Mouse (Mus musculus) cerebellum, postnatal 25 days (tissue): ENCODE results near the gene Gm44805.

Source experiments
- DNase-seq, 2 experiments: peaks; one replicate each; pipeline ENCODE4 v3.0.0; 2021; ENCODE audit warnings: mixed read lengths in 2 of 2

Gene Gm44805

DNA sequence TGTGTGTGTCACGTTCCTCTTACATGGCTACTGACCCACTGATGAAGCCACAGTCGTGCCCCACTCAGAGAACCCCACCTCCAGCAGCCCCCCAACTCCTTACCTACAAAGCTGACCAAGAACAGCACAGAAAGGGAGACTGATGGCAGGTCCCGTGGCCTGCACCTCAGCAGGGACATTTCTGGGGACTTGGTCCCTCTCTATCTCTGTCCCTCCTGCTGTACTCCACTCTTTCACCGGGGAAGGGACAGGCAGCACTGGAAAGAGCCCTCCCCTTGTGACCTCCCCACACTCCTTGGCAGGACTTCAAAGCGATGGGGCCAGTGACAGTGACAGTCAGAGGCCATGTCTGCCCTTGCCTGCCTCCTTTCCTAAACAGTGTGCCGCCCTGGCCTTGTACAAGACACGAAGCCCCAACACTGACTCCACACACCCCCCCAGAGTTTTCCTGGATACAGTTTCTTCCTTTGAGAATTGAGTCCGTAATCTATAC lies at the start of gene Gm44805, which contains the start of gene Apoc4:
TSS of gene Gm44805 (minus strand) at position 222 of the 493 bp plus-strand sequence.
TSS of gene Apoc4 (minus strand) at position 278 of the 493 bp plus-strand sequence.
- no peak for DNase-seq

DNA sequence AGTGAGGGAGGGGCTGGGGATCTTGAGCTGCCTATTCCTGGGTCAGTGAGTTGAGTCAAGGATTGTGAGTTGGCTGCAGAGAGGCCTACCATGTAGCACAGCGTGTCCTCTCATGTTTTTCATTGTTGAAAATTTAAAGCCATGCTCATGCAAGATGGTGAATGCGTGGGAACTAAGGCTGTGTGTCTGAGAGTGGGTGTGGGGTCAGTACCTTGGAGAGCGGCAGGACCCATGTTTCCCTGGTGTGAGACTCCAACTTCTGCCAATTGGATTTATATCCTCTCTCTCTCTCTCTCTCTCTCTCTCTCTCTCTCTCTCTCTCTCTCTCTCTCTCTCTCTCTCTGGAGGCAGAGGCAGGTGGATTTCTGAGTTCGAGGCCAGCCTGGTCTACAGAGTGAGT lies 45.3 kb upstream of the Gm44805 start:
- no peak for DNase-seq

DNA sequence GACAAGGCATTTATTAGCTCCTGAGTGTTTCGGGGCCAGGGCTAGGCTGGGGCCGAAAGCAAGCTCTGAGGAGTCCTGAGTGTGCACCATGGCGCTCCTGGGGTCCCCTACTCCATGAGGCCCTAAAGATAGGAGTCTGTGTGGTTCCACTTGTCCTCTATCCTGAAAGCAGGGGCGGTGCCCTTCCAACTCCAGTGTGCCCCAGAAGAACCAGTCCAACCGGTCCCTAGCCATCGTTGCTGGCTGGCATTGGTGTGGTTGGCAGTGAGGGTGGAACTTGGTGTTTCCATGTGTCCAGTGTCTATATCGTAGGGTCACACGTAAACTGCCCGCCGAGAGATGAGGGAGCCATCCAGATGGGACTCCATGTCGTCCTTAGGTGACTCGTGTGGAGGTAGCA lies 42.9 kb upstream of the Gm44805 start:
- no peak for DNase-seq

DNA sequence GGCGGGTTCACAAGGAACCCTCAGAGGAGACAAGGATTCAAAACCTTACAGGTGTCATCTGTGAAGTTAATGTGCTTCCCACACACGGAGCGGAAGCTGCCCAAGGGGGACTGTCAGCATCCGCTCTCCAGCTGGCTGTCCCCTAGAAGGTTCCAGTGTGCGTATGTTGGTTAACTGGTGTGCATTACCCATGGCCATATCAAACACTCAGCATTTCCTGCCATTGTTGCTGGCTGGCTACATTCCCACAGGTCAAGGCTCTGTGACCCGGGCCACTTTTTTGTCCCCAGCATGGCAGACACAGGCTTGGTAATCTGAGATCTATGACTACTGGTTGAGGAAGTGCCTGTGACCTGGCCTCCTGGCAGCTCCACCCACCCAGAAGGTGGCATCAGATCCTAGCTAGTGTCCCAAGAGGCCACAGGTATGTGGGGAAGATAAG lies 41.6 kb upstream of the Gm44805 start:
- no peak for DNase-seq

DNA sequence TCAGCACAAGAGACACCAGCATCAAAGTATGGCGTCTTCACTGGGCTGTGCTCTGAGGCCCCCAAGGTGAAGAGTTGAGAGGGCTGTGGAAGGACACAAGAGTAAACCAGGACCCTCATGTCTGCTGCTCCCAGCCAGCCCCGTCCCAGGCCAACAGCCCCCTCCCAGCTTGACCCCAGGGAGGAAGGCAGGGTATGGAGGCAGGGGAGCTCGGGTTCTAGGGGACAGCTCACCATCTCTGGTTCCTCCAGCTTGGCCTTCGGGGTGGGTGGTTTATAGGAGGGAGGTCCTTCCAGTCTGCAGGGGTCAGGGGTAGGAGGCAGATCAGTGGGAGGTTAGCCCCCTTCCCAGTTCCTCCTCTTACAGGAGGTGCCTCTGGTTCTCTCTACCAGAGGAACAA lies 38.0 kb upstream of the Gm44805 start:
- DNase-seq, result no peak

DNA sequence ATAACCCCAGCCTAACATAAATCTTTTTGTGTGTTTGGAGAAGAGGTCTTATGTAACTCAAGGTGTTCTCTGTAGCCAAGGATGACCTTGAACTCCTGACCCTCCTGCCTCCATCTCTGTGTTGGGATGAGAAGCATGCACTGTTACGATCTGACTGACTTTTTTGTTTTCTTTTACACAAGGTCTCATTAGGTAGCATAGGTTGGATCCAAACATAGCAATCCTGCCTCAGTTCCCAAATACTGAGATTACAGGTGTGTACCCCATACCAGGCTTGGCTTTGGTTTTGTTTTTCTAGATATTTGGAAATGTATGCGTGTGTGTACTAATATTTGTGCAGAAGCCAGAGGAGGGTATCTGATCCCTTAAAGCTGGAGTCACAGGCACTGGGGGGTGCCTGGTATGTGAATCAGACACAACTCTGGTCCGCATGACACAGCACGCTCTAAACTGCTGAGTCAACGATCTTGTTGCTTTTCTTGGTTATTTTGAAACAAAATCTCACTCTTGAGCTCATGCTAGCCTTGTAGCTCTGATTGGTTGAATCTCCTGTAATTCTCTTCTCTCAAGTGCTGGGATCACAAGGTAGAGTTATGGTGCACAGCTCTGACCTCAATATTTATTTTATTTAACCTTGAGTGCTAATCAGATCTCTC lies 37.2 kb upstream of the Gm44805 start:
- no peak for DNase-seq

DNA sequence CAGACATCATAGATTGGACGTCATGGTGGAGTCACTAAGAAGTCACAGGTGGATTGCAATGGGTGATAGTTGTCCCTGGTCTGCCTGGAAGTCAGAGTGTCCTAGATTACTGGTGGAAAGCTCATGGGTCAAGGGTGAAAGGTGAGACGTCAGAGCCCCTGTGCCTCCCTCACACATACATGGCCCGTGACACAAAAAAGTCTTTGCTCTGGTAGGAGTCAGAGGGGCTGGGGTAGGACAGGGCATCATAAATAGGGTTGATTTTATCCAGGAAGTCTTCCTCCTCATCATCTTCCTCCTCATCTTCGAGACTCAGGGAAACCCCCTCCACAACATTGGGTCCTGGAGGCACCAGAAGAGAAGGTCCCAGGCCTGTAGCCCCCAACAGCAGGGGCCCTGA lies 36.1 kb upstream of the Gm44805 start:
- no peak for DNase-seq

DNA sequence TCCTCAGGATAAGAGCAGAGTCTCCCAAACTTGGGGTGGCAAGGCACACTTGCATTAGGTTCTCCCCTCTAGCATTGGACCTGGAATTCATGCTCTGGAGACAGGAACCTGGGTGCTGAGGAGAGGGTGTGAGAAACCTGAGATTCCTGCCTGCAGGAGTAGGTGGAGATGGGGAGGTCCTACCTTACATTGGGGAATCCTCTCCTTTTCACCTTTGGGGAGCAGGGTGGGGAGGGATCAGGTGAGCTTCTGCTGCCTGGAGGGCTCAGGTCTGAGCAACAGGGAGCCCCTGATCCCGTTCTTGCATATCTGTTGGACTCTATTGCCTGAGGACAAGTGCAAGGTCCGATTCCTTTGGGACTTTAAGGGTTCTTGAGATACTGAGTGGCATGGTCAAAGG lies 35.6 kb upstream of the Gm44805 start:
- no peak for DNase-seq

DNA sequence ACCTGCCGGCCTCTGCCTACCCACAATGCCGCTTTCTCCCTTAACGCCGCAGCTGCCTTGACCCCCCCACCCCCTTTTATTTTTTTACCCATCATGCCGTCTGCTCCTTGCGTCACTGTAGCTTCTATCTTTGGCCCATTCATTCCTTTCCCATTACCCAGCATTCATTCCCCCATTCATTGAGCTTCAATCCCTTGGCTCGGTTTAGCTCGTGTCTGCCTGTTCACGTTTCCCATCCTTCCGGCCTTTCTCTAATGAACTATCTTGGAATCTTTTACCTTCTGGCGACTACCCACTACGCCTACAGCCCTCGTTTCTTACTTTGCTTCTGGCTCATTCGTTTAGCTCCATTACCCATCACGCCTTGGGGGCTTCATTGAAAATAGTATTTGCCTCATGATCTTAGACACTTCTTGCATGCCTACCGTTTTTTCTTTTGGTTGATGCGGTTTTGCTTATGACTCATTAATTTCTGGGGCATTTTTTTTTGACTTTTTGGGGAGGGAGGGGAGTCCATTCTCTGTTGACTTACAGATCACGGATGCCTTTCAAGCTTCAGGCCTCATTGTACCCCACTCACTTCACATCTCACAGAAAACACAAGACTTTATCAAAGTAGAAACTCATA lies 34.9 kb upstream of the Gm44805 start:
- no peak for DNase-seq

DNA sequence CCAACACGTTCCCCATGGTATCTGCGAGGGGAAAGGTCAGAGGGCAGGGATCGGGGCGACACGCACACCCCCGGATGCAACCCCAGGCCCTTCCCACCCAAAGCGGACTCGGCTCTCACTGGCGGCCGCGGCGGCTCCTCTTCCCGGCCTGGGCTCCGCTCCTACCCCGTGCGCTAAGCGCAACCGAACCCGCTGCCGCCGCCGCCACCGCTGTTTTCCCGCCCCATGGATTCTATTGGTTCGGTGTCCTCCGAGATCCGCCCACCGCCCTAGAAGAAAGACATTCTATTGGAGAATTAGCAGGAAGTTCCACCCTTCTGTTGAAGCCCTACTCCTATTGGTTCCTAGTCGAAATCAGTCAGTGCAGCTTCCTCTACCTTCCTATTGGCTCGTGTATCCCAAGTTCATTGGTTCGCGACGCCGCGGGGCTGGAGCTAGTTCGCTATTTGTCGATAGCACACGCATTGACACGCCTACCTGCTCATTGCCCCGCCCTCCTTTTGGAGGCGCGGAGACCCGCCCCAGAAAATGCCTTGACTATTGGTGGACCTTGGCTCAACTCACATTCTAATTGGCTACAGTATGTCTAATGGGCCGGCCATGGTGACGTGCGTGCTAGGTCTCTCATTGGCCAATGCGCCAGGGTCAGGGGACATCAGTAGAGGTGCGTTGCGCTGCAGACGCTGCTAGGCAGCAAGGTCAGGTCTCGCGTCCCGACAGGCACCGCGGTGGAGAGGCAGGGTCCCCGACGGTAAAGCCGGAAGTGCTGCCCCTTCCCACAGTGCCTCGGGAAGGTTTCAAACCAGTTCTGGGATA lies 34.2 kb upstream of the Gm44805 start, which contains the start of gene Tomm40:
TSS of gene Tomm40 (minus strand) at position 200 of the 816 bp plus-strand sequence.
- peak; percentile 97 to 99 for DNase-seq

DNA sequence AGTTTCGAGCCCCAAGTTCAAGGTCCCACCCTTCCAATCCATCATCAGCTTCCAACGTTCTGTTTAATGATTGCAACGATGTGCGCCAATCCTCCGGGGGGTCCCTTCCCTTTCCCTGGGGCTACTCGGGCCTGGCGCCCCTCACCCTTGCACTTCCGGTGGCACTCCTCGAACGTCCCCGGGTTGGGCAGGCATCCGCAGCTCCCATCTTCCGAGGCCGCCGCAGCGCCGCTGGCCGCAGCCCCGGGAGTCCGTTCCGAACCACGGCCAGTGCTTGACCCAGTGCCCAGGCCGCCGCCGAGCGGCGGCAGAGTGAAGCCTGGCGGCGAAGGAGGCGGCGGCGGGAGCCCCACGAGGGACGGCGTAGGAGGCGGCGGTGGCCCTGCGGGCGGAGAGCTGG lies 33.6 kb upstream of the Gm44805 start:
- no peak for DNase-seq

DNA sequence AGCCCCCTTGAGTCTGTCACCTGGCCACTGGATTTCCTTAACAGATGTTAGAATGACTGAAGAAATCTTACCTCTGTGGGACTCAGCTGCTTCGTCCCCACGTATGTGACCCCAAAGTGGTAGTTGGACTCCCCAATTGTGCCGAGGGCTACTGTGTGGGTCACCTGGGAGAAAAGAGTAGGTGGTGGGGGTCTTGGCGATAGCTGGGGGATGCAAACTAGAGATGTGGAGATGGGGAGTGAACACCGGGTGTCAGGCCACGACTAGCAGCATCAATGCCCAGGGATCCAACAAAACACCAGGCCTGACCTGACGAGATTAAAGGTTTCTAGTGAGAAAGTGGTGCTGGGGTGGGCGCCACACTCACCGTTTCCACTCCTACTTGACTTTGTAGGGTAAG lies 32.4 kb upstream of the Gm44805 start:
- DNase-seq, result no peak

DNA sequence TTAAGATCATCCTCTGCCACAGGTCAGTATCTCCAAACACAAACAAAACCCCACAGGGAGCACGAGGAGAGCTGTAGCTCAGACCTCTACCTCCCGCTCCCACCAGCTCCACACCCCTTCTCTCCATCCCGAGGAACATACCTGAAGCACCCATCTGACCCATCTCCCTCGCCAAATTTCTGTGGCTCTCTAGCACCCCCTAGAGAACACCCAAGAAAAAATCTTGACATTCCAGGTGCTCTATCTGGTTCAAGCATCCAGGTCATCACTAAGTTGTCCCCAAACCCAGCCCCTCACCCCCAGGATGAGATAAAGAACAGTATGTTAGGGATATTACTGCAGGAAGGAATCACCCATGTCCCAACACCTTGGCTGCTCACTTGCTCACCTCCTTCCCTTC lies 32.0 kb upstream of the Gm44805 start:
- DNase-seq, result peak; percentile 47 to 50

DNA sequence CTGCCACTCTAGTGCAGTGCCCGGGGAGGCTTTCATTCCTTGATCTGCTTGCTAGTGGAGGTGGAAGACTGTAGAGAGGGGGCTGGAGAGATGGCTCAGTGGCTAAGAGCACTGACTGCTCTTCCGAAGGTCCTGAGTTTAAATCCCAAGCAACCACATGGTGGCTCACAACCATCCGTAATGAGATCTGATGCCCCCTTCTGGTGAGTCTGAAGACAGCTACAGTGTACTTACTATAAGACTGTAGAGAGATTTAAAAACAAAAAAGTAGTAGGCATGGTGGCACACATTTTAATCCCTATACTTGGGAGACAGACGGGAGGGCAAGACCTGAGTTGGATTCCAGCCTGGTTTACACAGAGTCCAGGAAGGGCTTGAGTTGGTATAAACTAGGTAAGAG lies 31.2 kb upstream of the Gm44805 start:
- no peak for DNase-seq

DNA sequence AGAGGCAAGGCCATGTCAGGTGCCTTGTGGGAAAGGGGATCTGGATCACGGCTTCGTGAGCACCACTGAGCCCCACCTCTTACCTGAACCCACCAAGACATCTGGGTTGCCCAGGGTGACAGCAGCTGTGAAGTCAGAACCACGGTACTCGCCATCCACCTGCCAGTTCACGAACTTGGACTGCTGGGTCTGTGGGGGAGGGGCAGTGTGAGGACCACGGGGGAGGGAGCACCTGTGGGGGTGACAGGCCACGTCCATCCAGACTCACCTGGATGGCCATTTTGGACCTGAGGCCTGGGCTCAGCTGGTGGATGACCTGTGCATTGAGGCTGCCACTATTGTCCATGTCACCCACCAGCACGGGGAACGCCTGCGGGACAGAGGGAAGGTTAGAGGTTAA lies 29.4 kb upstream of the Gm44805 start:
- DNase-seq, result no peak

DNA sequence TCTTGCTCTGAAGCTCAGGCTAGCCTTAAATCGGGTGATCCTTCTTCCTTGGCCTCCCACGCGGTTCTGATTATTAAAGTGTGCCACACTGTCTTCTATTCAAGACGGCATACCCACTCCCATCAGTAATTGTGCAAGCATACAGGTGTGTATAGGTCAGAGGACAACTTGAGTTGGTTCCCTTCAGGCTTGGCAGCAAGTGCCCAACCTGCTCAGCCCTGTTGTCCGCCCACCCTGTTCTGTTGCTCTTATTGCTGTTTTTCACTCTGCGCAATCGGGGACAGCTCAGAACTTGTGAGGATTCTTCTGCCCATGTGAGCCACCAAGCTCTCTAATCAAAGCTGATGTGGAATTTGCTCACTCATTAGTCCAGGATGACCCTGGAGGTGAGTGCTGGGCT lies 24.0 kb upstream of the Gm44805 start:
- no peak for DNase-seq

DNA sequence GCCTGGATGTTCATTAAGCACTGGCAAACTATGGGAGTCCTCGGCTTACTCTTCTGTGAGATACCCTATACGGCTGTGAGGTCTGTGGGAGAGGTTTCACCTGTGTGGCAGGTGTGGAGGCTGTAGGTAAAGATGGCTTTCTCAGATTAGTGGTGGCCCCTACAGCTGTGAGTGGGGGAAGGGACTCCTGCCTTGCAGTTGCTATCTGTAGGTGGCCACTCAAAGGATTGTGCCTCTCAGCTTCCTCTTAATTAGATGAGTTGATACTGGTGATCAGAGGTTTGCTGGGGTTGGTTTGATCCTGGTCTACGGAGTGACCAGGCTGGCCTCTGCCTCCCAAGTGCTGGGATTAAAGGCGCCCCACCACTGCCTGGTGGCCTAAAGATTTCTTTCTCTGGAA lies 23.3 kb upstream of the Gm44805 start:
- no peak for DNase-seq

DNA sequence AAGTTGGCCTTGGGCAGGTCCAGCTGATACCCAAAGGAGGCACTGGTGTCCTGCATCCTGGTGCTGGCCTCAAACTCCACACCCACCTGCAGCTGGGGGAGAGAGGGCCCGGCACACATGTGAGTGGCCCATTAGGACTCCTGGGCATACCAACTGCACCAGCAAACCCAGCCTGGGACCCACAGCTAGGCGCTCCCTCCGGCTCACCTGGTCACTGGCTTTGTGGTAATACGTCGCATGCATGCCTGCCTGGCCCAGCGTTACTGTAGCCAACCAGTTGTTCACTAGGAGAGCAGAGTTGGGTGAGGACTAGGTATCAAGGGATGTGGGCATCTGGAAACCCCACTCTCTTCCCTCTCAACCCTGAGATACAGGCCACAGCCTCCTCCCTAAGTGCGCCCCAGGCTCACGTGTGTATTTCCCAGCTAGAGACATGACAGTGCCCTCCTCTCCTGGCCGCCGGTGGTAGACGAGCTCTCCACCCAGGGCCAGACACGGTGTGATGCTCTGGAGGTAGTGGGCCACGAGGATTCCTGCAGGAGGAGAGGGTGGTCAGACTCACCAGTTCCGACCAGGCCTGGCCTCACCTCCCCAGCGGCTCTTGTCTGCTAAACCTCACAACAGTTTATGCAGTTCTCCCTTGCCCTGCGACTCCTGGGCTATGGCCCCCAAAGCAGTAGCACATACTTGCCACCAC lies 21.8 kb upstream of the Gm44805 start:
- DNase-seq, result no peak

DNA sequence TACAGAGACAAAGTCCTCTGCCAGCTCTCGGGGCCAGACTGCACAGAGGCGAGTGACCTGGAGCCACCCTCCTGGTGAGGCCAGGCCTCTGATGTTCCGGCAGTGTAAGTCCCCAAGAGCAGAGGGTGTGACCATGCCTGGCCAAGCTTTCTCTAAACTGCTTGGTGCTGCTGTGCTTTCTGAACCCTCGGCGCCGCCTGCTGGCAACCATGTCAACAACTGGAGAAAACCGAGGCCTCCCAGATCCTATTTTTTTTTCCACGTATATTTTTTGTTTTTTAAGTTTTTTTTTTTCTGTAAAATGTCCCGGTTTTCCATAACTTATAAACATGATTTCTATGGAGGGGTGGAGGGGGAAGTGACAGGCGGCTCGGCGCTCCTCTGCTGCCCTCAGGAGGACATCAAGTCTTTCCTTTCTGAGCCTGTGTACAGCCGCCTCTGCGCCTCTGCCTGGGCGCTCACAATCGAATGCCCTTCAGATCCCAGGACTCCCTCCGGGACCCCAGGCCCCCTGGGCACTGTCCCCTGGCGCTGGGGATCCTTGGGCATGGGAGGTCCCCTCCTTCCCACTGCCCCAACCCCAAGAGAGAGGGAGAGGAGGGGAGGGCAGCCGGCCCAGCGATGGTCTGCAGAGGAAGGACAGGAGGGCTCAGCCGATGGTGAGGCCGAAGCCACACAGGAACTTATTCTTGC lies 20.0 kb upstream of the Gm44805 start:
- peak; percentile 41 to 68 for DNase-seq

DNA sequence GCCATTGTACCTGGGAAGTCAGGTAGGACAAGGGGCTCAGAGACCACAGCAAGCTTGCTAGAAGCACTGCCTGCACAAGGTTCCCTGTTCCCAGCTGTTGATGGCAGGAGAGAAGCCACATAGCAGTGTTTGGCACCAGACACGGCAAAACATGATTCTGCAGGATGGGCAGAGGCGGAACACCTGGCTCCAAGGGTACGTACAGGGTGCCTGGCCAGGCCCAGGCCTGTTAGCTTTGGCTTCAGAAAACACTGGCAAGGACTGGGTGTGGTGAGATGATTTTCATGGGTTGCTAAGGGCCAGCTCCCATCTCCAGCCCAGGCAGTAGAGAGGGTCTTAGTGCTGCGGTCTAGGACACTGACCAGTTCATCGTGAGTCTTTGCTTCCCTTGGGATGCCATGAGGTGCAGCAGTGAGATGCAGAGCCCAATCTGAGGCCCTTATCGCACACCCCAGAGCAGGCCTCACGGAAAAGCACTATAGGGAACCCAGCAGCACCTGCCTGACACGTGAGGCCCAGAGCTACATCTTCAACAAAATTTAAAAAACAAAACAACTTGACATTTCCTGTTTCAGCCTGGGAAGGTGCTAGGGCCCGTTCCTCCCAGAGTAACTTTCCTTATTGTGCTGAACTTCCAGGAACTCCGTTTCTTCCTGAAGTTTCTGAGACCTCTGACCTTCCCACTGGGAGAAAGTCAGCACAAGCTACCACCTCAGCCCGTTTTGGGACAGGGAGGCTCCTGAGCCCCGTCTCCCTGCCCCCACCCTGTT lies 19.3 kb upstream of the Gm44805 start:
- no peak for DNase-seq

DNA sequence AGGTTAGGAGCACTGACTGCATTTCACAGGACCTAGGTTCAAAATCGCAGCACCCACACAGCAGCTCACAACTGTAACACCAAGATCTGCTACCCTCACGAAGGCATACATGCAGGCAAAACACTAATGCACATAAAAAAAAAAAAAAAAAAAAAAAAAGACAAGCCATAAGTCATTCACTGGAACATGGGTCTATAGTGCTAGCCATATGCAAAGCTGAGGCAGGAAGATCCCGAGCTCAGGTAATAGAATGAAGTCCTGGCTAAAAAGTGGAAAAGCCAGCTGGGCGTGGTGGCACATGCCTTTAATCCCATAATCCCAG lies 18.6 kb upstream of the Gm44805 start:
- DNase-seq, result no peak
